Mouse (Mus musculus): ENCODE measurements around the gene Wrap53.

DNA sequence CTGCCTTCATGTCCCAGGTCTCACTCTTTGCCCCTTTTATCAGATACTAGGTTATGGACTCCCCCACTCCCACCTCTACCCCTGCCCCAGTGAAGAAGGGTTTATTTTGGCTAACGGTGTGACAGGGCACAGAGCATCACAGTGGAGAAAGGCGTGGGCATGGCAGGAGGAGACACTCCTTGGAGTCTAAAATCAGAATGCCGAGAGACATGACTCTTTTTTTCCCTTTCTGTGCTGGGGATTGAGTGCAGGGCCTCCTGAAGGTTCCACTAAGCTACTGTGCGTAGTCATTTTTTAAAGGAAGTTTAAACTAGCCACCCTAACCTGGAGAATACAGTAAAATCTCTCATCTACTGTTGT, 52.0 kb downstream of the Wrap53 start:
- no peak for TF ChIP-seq CTCF (IDR thresholded peaks at IDR 0.05)
- no peak for TF ChIP-seq EP300 (IDR thresholded peaks at IDR 0.05)

Data from lung, postnatal 0 days (tissue).